Mouse (Mus musculus): ENCODE data around the gene 0610030E20Rik. TPM values are rescaled to one million over a fixed set of nuclear protein-coding genes. Genes with fewer than 3 reads are reported as not detected.

The 0610030E20Rik gene
- polyA plus RNA-seq, 1 experiment: 42.2 TPM

GRCm38 (mm10) chr6:72386561-72386960 lies 39.4 kb downstream of the 0610030E20Rik start:
- Histone ChIP-seq H3K36me3 (ENCODE audit: control insufficient read depth, insufficient read depth, low read length) (peaks cover 3% of the 10 kb centered on the region; the same call in 1 of the 2 replicates), H3K4me1 (replicated peaks; ENCODE audit: control insufficient read depth, insufficient read depth, low read length) (peaks cover 22% of the 10 kb centered on the region), H3K27ac (ENCODE audit: control insufficient read depth, insufficient read depth, low read length) (no peak overlapping the region), H3K4me3 (ENCODE audit: control insufficient read depth, insufficient read depth, low read length) (no peak overlapping the region), H3K27me3 (ENCODE audit: control insufficient read depth, insufficient read depth, low read length) (no peaks in the 10 kb centered on the region)
- 93% methylated on average over 2 of the region's 2 CpGs for WGBS
- TF ChIP-seq CTCF (IDR thresholded peaks at IDR 0.05; ENCODE audit: borderline replicate concordance, control insufficient read depth, extremely low read depth, insufficient read depth, low read length, poor library complexity) (no peak), POLR2A (IDR thresholded peaks at IDR 0.05; ENCODE audit: control insufficient read depth, extremely low read depth, insufficient read depth, low read length, poor library complexity) (no peak)
- no peak for DNase-seq

DNA sequence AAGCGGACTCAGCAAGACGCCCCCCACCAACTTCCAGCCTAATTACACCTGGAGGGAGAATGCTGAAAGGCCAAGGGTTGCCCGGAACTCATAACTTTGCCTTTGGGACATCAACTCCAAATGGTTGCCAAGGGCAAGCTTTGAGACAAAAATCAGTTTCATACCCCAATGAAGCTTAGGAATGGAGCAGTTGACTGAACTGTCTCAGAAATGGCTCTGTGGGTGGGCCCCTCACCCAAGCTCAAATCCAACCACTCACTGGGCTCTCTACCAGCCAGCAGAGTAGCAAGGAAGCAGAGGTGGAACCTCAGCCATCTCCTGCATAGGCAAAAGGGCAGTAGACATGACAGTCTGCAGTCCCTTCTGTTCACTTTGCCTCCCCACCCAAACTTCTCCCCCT lies 40.7 kb downstream of the 0610030E20Rik start:
- H3K27ac ChIP-seq (ENCODE audit: control insufficient read depth, insufficient read depth, low read length): no peak overlapping the region
- peaks cover 3% of the 10 kb centered on the region; the same call in 1 of the 2 replicates for H3K36me3 ChIP-seq (ENCODE audit: control insufficient read depth, insufficient read depth, low read length)
- no peaks in the 10 kb centered on the region for H3K27me3 ChIP-seq (ENCODE audit: control insufficient read depth, insufficient read depth, low read length)
- TF ChIP-seq POLR2A (IDR thresholded peaks at IDR 0.05; ENCODE audit: control insufficient read depth, extremely low read depth, insufficient read depth, low read length, poor library complexity): no peak
- no peak for TF ChIP-seq CTCF (IDR thresholded peaks at IDR 0.05; ENCODE audit: borderline replicate concordance, control insufficient read depth, extremely low read depth, insufficient read depth, low read length, poor library complexity)
- WGBS: 99% methylated on average over 3 of the region's 3 CpGs
- DNase-seq: no peak
- no peak overlapping the region for H3K4me3 ChIP-seq (ENCODE audit: control insufficient read depth, insufficient read depth, low read length)
- H3K4me1 ChIP-seq (replicated peaks; ENCODE audit: control insufficient read depth, insufficient read depth, low read length): peaks cover 16% of the 10 kb centered on the region

GRCm38 (mm10) chr6:72388266-72388665 lies 41.1 kb downstream of the 0610030E20Rik start:
- no peak overlapping the region for H3K4me3 ChIP-seq (ENCODE audit: control insufficient read depth, insufficient read depth, low read length)
- H3K36me3 ChIP-seq (ENCODE audit: control insufficient read depth, insufficient read depth, low read length): peaks cover 3% of the 10 kb centered on the region; the same call in 1 of the 2 replicates
- 91% methylated on average over 10 of the region's 10 CpGs for WGBS
- H3K4me1 ChIP-seq (replicated peaks; ENCODE audit: control insufficient read depth, insufficient read depth, low read length): peaks cover 15% of the 10 kb centered on the region
- no peak for DNase-seq
- no peak overlapping the region for H3K27ac ChIP-seq (ENCODE audit: control insufficient read depth, insufficient read depth, low read length)
- no peaks in the 10 kb centered on the region for H3K27me3 ChIP-seq (ENCODE audit: control insufficient read depth, insufficient read depth, low read length)
- TF ChIP-seq CTCF (IDR thresholded peaks at IDR 0.05; ENCODE audit: borderline replicate concordance, control insufficient read depth, extremely low read depth, insufficient read depth, low read length, poor library complexity) (no peak), POLR2A (IDR thresholded peaks at IDR 0.05; ENCODE audit: control insufficient read depth, extremely low read depth, insufficient read depth, low read length, poor library complexity) (no peak)

GRCm38 (mm10) chr6:72388791-72389329 lies 41.7 kb downstream of the 0610030E20Rik start:
- Histone ChIP-seq H3K36me3 (ENCODE audit: control insufficient read depth, insufficient read depth, low read length) (peaks cover 3% of the 10 kb centered on the region; the same call in 1 of the 2 replicates), H3K4me1 (replicated peaks; ENCODE audit: control insufficient read depth, insufficient read depth, low read length) (peaks cover 15% of the 10 kb centered on the region), H3K27me3 (ENCODE audit: control insufficient read depth, insufficient read depth, low read length) (no peaks in the 10 kb centered on the region), H3K27ac (ENCODE audit: control insufficient read depth, insufficient read depth, low read length) (no peak overlapping the region), H3K4me3 (ENCODE audit: control insufficient read depth, insufficient read depth, low read length) (no peak overlapping the region)
- TF ChIP-seq POLR2A (IDR thresholded peaks at IDR 0.05; ENCODE audit: control insufficient read depth, extremely low read depth, insufficient read depth, low read length, poor library complexity) (no peak), CTCF (IDR thresholded peaks at IDR 0.05; ENCODE audit: borderline replicate concordance, control insufficient read depth, extremely low read depth, insufficient read depth, low read length, poor library complexity) (no peak)
- DNase-seq: no peak
- 83% methylated on average over 6 of the region's 6 CpGs for WGBS

GRCm38 (mm10) chr6:72389471-72389940 lies 42.4 kb downstream of the 0610030E20Rik start:
- peaks cover 15% of the 10 kb centered on the region for H3K4me1 ChIP-seq (replicated peaks; ENCODE audit: control insufficient read depth, insufficient read depth, low read length)
- peak overlapping the region; percentile 72 for H3K4me3 ChIP-seq (ENCODE audit: control insufficient read depth, insufficient read depth, low read length)
- peak overlapping the region; percentile 43; the same call in 1 of the 2 replicates for H3K27ac ChIP-seq (ENCODE audit: control insufficient read depth, insufficient read depth, low read length)
- no peaks in the 10 kb centered on the region for H3K27me3 ChIP-seq (ENCODE audit: control insufficient read depth, insufficient read depth, low read length)
- no peak for TF ChIP-seq CTCF (IDR thresholded peaks at IDR 0.05; ENCODE audit: borderline replicate concordance, control insufficient read depth, extremely low read depth, insufficient read depth, low read length, poor library complexity)
- peak; percentile 7; the same call in 1 of the 2 replicates for TF ChIP-seq POLR2A (IDR thresholded peaks at IDR 0.05; ENCODE audit: control insufficient read depth, extremely low read depth, insufficient read depth, low read length, poor library complexity)
- peak; percentile 31 for DNase-seq
- H3K36me3 ChIP-seq (ENCODE audit: control insufficient read depth, insufficient read depth, low read length): peaks cover 3% of the 10 kb centered on the region; the same call in 1 of the 2 replicates
- 8% methylated on average over 13 of the region's 13 CpGs for WGBS

DNA sequence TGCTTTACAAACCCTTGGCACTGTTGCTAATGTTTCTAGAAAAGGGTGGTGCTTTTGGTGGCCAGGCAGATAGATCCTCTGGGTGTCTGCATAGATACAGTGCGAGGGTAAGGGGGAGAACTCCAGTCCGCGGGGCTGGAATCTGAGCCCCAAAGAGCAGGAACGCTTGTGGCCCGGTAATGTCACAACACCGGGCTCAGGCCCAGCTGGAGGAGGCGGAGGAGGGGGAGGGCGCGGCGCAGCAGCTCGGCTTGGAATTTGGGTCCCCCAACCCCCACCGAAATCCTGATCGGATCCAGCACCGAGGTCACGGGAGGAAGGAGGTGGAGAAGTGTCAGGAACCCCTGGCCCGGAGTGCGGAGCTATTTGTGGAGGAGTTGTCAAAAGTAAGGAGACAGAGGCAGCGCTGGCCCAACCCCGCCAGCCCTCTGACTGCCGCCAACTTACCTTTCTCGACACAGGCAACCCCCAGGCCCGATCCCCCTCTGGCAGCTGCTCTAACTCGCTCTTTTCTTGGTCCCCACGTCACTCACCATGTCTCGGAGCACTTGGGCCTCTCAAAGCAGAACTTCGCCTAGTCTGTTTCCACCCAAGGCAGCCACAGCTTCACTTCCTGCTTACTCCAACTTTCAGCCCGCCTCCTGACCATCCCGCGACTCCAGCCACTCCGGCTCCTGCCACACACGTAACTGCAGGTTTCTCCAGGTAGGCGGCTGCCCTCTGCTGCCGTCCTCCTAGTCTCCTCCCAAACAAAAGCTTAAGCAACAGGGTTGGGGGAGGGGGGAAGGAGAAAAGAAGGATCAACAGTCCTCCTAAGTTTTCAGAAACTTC lies 43.0 kb downstream of the 0610030E20Rik start, which contains the start of gene Vamp8:
TSS of gene Vamp8 (minus strand) at position 763 of the 831 bp plus-strand sequence.
- peaks cover 3% of the 10 kb centered on the region; the same call in 1 of the 2 replicates for H3K36me3 ChIP-seq (ENCODE audit: control insufficient read depth, insufficient read depth, low read length)
- under 1% methylated on average over 33 of the region's 33 CpGs for WGBS
- peaks cover 15% of the 10 kb centered on the region for H3K4me1 ChIP-seq (replicated peaks; ENCODE audit: control insufficient read depth, insufficient read depth, low read length)

More for the DNA sequence above, 43.0 kb downstream of the 0610030E20Rik start, which contains the start of gene Vamp8:
- Histone ChIP-seq H3K4me3 (ENCODE audit: control insufficient read depth, insufficient read depth, low read length) (peak within 1 kb of the TSS; percentile 72), H3K27ac (ENCODE audit: control insufficient read depth, insufficient read depth, low read length) (peak within 1 kb of the TSS; percentile 43), H3K27me3 (ENCODE audit: control insufficient read depth, insufficient read depth, low read length) (no peaks in the 10 kb centered on the region)
- DNase-seq: peak; percentile 60
- peak; percentile 18; the same call in 1 of the 2 replicates for TF ChIP-seq POLR2A (IDR thresholded peaks at IDR 0.05; ENCODE audit: control insufficient read depth, extremely low read depth, insufficient read depth, low read length, poor library complexity)
- TF ChIP-seq CTCF (IDR thresholded peaks at IDR 0.05; ENCODE audit: borderline replicate concordance, control insufficient read depth, extremely low read depth, insufficient read depth, low read length, poor library complexity): peak; percentile 5; the same call in 1 of the 2 replicates
